Mouse (Mus musculus): Measurements from ENCODE around the gene Polr1e. TPM values are rescaled to one million over a fixed set of nuclear protein-coding genes. Genes with fewer than 3 reads are reported as not detected.

Polr1e gene
- polyA plus RNA-seq, 1 experiment from 2014 or later: 72.4 TPM

- no peaks in the 10 kb centered on the region for H3K36me3 ChIP-seq (ENCODE audit: control insufficient read depth, insufficient read depth, low read length)
- no peaks in the 10 kb centered on the region for H3K27me3 ChIP-seq (ENCODE audit: control insufficient read depth, insufficient read depth, low read length)
- no peak overlapping the region for H3K27ac ChIP-seq (replicated peaks in 1 of 2; ENCODE audit: control insufficient read depth in 1 of 2, insufficient read depth in 1 of 2, low read depth in 2 of 2, low read length in 2 of 2)
- no peak overlapping the region for H3K9ac ChIP-seq (ENCODE audit: low read length)
- 83% methylated on average over 10 of the region's 10 CpGs for WGBS
- no peak overlapping the region for H3K4me2 ChIP-seq (ENCODE audit: low read length)
- no peak for ATAC-seq (ENCODE audit: insufficient number of reproducible peaks, insufficient read depth, low FRiP score, low read depth)
- H3K4me3 ChIP-seq (ENCODE audit: control insufficient read depth in 1 of 2, insufficient read depth in 1 of 2, low read depth in 1 of 2, low read length in 2 of 2): no peak overlapping the region
- no peaks in the 10 kb centered on the region for H3K9me3 ChIP-seq (ENCODE audit: control insufficient read depth, low read length)
- H3K4me1 ChIP-seq (ENCODE audit: control insufficient read depth in 2 of 2, insufficient read depth in 2 of 2, low read length in 2 of 2): peaks cover 14 to 22% of the 10 kb centered on the region in 2 experiments
These were observed 41.3 kb upstream of the Polr1e start for GRCm38 (mm10) chr4:44976921-44977710.

- no peaks in the 10 kb centered on the region for H3K27me3 ChIP-seq (ENCODE audit: control insufficient read depth, insufficient read depth, low read length)
- WGBS: 74% methylated on average over 5 of the region's 5 CpGs
- no peak overlapping the region for H3K4me2 ChIP-seq (ENCODE audit: low read length)
- H3K4me3 ChIP-seq (ENCODE audit: control insufficient read depth in 1 of 2, insufficient read depth in 1 of 2, low read depth in 1 of 2, low read length in 2 of 2): no peak overlapping the region
- H3K9ac ChIP-seq (ENCODE audit: low read length): no peak overlapping the region
- no peaks in the 10 kb centered on the region for H3K36me3 ChIP-seq (ENCODE audit: control insufficient read depth, insufficient read depth, low read length)
- H3K4me1 ChIP-seq (ENCODE audit: control insufficient read depth in 2 of 2, insufficient read depth in 2 of 2, low read length in 2 of 2): peaks cover 23 to 32% of the 10 kb centered on the region in 2 experiments
- no peak overlapping the region for H3K27ac ChIP-seq (replicated peaks in 1 of 2; ENCODE audit: control insufficient read depth in 1 of 2, insufficient read depth in 1 of 2, low read depth in 2 of 2, low read length in 2 of 2)
- ATAC-seq (ENCODE audit: insufficient number of reproducible peaks, insufficient read depth, low FRiP score, low read depth): no peak
- H3K9me3 ChIP-seq (ENCODE audit: control insufficient read depth, low read length): no peaks in the 10 kb centered on the region
These were observed 40.2 kb upstream of the Polr1e start for GRCm38 (mm10) chr4:44978175-44978574.

- peaks cover 21 to 32% of the 10 kb centered on the region in 2 experiments for H3K4me1 ChIP-seq (ENCODE audit: control insufficient read depth in 2 of 2, insufficient read depth in 2 of 2, low read length in 2 of 2)
- no peak overlapping the region for H3K4me2 ChIP-seq (ENCODE audit: low read length)
- ATAC-seq (ENCODE audit: insufficient number of reproducible peaks, insufficient read depth, low FRiP score, low read depth): no peak
- H3K27me3 ChIP-seq (ENCODE audit: control insufficient read depth, insufficient read depth, low read length): no peaks in the 10 kb centered on the region
- no peak overlapping the region for H3K4me3 ChIP-seq (ENCODE audit: control insufficient read depth in 1 of 2, insufficient read depth in 1 of 2, low read depth in 1 of 2, low read length in 2 of 2)
- H3K9me3 ChIP-seq (ENCODE audit: control insufficient read depth, low read length): no peaks in the 10 kb centered on the region
- H3K9ac ChIP-seq (ENCODE audit: low read length): no peak overlapping the region
- peaks cover 12% of the 10 kb centered on the region for H3K36me3 ChIP-seq (ENCODE audit: control insufficient read depth, insufficient read depth, low read length)
- 0 out of 4 replicates have a peak overlapping the region, but pooled peaks of 1 of the 2 experiments have one; percentile 8 for H3K27ac ChIP-seq (replicated peaks in 1 of 2; ENCODE audit: control insufficient read depth in 1 of 2, insufficient read depth in 1 of 2, low read depth in 2 of 2, low read length in 2 of 2)
- 69% methylated on average over 7 of the region's 7 CpGs for WGBS
These were observed 38.5 kb upstream of the Polr1e start for GRCm38 (mm10) chr4:44979794-44980338.

- peak; percentile 88 for ATAC-seq (ENCODE audit: insufficient number of reproducible peaks, insufficient read depth, low FRiP score, low read depth)
- peak within 1 kb of the TSS; percentile 93 for H3K9ac ChIP-seq (ENCODE audit: low read length)
- WGBS: under 1% methylated on average over 39 of the region's 40 CpGs
- peaks cover 27% of the 10 kb centered on the region for H3K36me3 ChIP-seq (ENCODE audit: control insufficient read depth, insufficient read depth, low read length)
- peak within 1 kb of the TSS; percentile 65 to 86 for H3K4me3 ChIP-seq (ENCODE audit: control insufficient read depth in 1 of 2, insufficient read depth in 1 of 2, low read depth in 1 of 2, low read length in 2 of 2)
- H3K27ac ChIP-seq (replicated peaks in 1 of 2; ENCODE audit: control insufficient read depth in 1 of 2, insufficient read depth in 1 of 2, low read depth in 2 of 2, low read length in 2 of 2): peak within 1 kb of the TSS; percentile 74 to 90
- H3K4me1 ChIP-seq (ENCODE audit: control insufficient read depth in 2 of 2, insufficient read depth in 2 of 2, low read length in 2 of 2): peaks cover 21 to 32% of the 10 kb centered on the region in 2 experiments
- H3K27me3 ChIP-seq (ENCODE audit: control insufficient read depth, insufficient read depth, low read length): no peaks in the 10 kb centered on the region
- no peaks in the 10 kb centered on the region for H3K9me3 ChIP-seq (ENCODE audit: control insufficient read depth, low read length)
- peak within 1 kb of the TSS; percentile 90 for H3K4me2 ChIP-seq (ENCODE audit: low read length)
These were observed 37.0 kb upstream of the Polr1e start, which contains the start of gene Grhpr for GRCm38 (mm10) chr4:44981280-44981973. Gene Grhpr, plus strand, starts transcription at chr4:44981395.

GRCm38 (mm10) chr4:44981974-44982287, 36.5 kb upstream of the Polr1e start:
- Histone ChIP-seq H3K36me3 (ENCODE audit: control insufficient read depth, insufficient read depth, low read length) (peaks cover 32% of the 10 kb centered on the region), H3K4me1 (ENCODE audit: control insufficient read depth in 2 of 2, insufficient read depth in 2 of 2, low read length in 2 of 2) (peaks cover 21 to 32% of the 10 kb centered on the region in 2 experiments), H3K9ac (ENCODE audit: low read length) (peak overlapping the region; percentile 93), H3K27ac (replicated peaks in 1 of 2; ENCODE audit: control insufficient read depth in 1 of 2, insufficient read depth in 1 of 2, low read depth in 2 of 2, low read length in 2 of 2) (peak overlapping the region; percentile 74 to 90; a peak in 3 of 4 replicates), H3K9me3 (ENCODE audit: control insufficient read depth, low read length) (no peaks in the 10 kb centered on the region), H3K4me3 (ENCODE audit: control insufficient read depth in 1 of 2, insufficient read depth in 1 of 2, low read depth in 1 of 2, low read length in 2 of 2) (peak overlapping the region; percentile 65 to 86), H3K4me2 (ENCODE audit: low read length) (peak overlapping the region; percentile 90), H3K27me3 (ENCODE audit: control insufficient read depth, insufficient read depth, low read length) (no peaks in the 10 kb centered on the region)
- 24% methylated on average over 5 of the region's 5 CpGs for WGBS
- ATAC-seq (ENCODE audit: insufficient number of reproducible peaks, insufficient read depth, low FRiP score, low read depth): no peak

- Histone ChIP-seq H3K4me3 (ENCODE audit: control insufficient read depth in 1 of 2, insufficient read depth in 1 of 2, low read depth in 1 of 2, low read length in 2 of 2) (peak overlapping the region; percentile 65 to 86), H3K36me3 (ENCODE audit: control insufficient read depth, insufficient read depth, low read length) (peaks cover 39% of the 10 kb centered on the region), H3K9ac (ENCODE audit: low read length) (peak overlapping the region; percentile 93), H3K4me2 (ENCODE audit: low read length) (peak overlapping the region; percentile 90), H3K27ac (replicated peaks in 1 of 2; ENCODE audit: control insufficient read depth in 1 of 2, insufficient read depth in 1 of 2, low read depth in 2 of 2, low read length in 2 of 2) (no peak overlapping the region; a peak in 1 of 4 replicates), H3K27me3 (ENCODE audit: control insufficient read depth, insufficient read depth, low read length) (no peaks in the 10 kb centered on the region), H3K9me3 (ENCODE audit: control insufficient read depth, low read length) (no peaks in the 10 kb centered on the region), H3K4me1 (ENCODE audit: control insufficient read depth in 2 of 2, insufficient read depth in 2 of 2, low read length in 2 of 2) (peaks cover 21 to 32% of the 10 kb centered on the region in 2 experiments)
- no peak for ATAC-seq (ENCODE audit: insufficient number of reproducible peaks, insufficient read depth, low FRiP score, low read depth)
- 41% methylated on average over 11 of the region's 11 CpGs for WGBS
These were observed 35.8 kb upstream of the Polr1e start for GRCm38 (mm10) chr4:44982440-44983130.

- ATAC-seq (ENCODE audit: insufficient number of reproducible peaks, insufficient read depth, low FRiP score, low read depth): no peak
- peaks cover 45% of the 10 kb centered on the region for H3K36me3 ChIP-seq (ENCODE audit: control insufficient read depth, insufficient read depth, low read length)
- H3K4me1 ChIP-seq (ENCODE audit: control insufficient read depth in 2 of 2, insufficient read depth in 2 of 2, low read length in 2 of 2): peaks cover 21 to 32% of the 10 kb centered on the region in 2 experiments
- 53% methylated on average over 10 of the region's 10 CpGs for WGBS
- no peaks in the 10 kb centered on the region for H3K9me3 ChIP-seq (ENCODE audit: control insufficient read depth, low read length)
- H3K4me2 ChIP-seq (ENCODE audit: low read length): peak overlapping the region; percentile 90
- no peaks in the 10 kb centered on the region for H3K27me3 ChIP-seq (ENCODE audit: control insufficient read depth, insufficient read depth, low read length)
- peak overlapping the region; percentile 65 to 86; a peak in 2 of 4 replicates for H3K4me3 ChIP-seq (ENCODE audit: control insufficient read depth in 1 of 2, insufficient read depth in 1 of 2, low read depth in 1 of 2, low read length in 2 of 2)
- peak overlapping the region; percentile 93 for H3K9ac ChIP-seq (ENCODE audit: low read length)
- no peak overlapping the region; a peak in 1 of 4 replicates for H3K27ac ChIP-seq (replicated peaks in 1 of 2; ENCODE audit: control insufficient read depth in 1 of 2, insufficient read depth in 1 of 2, low read depth in 2 of 2, low read length in 2 of 2)
These were observed 35.1 kb upstream of the Polr1e start for GRCm38 (mm10) chr4:44983131-44983740.

Data from heart, embryonic 14.5 days (tissue).